In the genomic region with DNA sequence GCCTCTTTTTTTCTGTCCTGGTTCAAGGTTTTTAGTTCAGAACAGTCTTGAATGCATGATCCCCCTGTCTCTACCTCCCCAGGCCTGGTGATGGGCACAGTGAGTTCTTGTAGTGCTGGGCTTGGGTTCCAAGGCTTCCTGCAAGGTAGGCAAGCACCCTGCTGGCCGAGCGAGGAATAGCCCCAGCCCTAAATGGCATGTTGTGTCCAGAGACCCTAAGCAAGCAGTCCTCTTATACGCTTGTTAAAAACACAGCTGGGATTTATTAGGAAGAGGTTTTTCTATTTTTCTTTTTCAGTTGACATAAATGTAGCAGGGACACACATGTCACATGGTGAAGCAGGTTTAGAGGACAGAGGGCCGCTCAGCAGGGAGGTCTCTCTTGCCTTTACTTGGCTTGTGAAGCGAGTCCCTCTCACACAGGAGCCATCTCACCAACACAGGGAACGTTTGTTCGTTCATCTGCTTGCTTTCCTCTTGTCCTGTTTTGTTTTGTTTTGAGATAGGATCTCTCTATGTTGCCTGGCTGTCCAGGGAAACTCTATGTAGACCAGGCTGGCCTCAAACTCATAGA, we compare ENCODE assay signal across 9 mouse cellular contexts. TPM values are rescaled to one million over a fixed set of nuclear protein-coding genes. Genes with fewer than 3 reads are reported as not detected.
DNase-seq lines count a peak whose midpoint lies in the region; ATAC-seq lines count a peak whose summit lies in the region.
"Had no signal": no experiment of that assay in that cellular context is flagged by ENCODE, and none has a peak within 500 bp of the region (broad histone marks: within the 10 kb centered on the region; RNA-seq: fewer than 3 reads in every experiment).

No protein-coding gene starts in this region.

- ATAC-seq in hindbrain, embryonic 11.5 days (ENCODE audit: low FRiP score): no peak
- no peak for ATAC-seq in hindbrain, embryonic 16.5 days
- 0 out of 2 replicates have a peak, but pooled peaks have one; percentile 20 for ATAC-seq in embryonic facial prominence, embryonic 14.5 days (ENCODE audit: low read depth)

- no peaks in the 10 kb centered on the region for H3K27me3 ChIP-seq in hindbrain, embryonic 11.5 days (ENCODE audit: control insufficient read depth, insufficient read depth, low read length)
- no peaks in the 10 kb centered on the region for H3K27me3 ChIP-seq in hindbrain, embryonic 16.5 days (replicated peaks; ENCODE audit: control insufficient read depth, insufficient read depth, low read length)
- no peaks in the 10 kb centered on the region for H3K27me3 ChIP-seq in embryonic facial prominence, embryonic 14.5 days (replicated peaks; ENCODE audit: control insufficient read depth, insufficient read depth, low read length)
- H3K27me3 ChIP-seq: neural tube, embryonic 12.5 days had no signal

- no peak overlapping the region for H3K4me3 ChIP-seq in hindbrain, embryonic 11.5 days (ENCODE audit: low read depth, low read length)
- no peak overlapping the region for H3K4me3 ChIP-seq in hindbrain, embryonic 16.5 days (ENCODE audit: low read length)
- H3K4me3 ChIP-seq in embryonic facial prominence, embryonic 14.5 days (ENCODE audit: low read depth, low read length): no peak overlapping the region
- H3K4me3 ChIP-seq: neural tube, embryonic 12.5 days had no signal

- no peaks in the 10 kb centered on the region for H3K4me1 ChIP-seq in hindbrain, embryonic 11.5 days (replicated peaks; ENCODE audit: control insufficient read depth, insufficient read depth, low read length)
- no peaks in the 10 kb centered on the region for H3K4me1 ChIP-seq in hindbrain, embryonic 16.5 days (ENCODE audit: control insufficient read depth, insufficient read depth, low read depth, low read length)
- H3K4me1 ChIP-seq in embryonic facial prominence, embryonic 14.5 days (ENCODE audit: control insufficient read depth, insufficient read depth, low read length): no peaks in the 10 kb centered on the region

- H3K9me3 ChIP-seq in hindbrain, embryonic 11.5 days (ENCODE audit: control insufficient read depth, low read length): no peaks in the 10 kb centered on the region
- no peaks in the 10 kb centered on the region for H3K9me3 ChIP-seq in hindbrain, embryonic 16.5 days (ENCODE audit: control insufficient read depth, low read length)
- H3K9me3 ChIP-seq in embryonic facial prominence, embryonic 14.5 days (ENCODE audit: control insufficient read depth, low read length): no peaks in the 10 kb centered on the region
- H3K9me3 ChIP-seq: neural tube, embryonic 12.5 days had no signal

- peak; percentile 59 for DNase-seq in hindbrain, embryonic 11.5 days (ENCODE audit: low spot score)
- DNase-seq in thymus, postnatal 4 days: peak; percentile 59
- DNase-seq in thymus, postnatal 10 days (ENCODE audit: low spot score in 2 of 2): no peak
- no peak for DNase-seq in embryonic facial prominence, embryonic 14.5 days (ENCODE audit: low spot score)
- DNase-seq in layer of hippocampus, adult 9-10 months (ENCODE audit: low spot score): no peak
- DNase-seq in adrenal gland, postnatal 10 days: no peak
- DNase-seq in lung, postnatal 36 days: no peak

- H3K36me3 ChIP-seq in hindbrain, embryonic 11.5 days (ENCODE audit: control insufficient read depth, insufficient read depth, low read length): no peaks in the 10 kb centered on the region
- peaks cover 13% of the 10 kb centered on the region for H3K36me3 ChIP-seq in hindbrain, embryonic 16.5 days (ENCODE audit: control insufficient read depth, insufficient read depth, low read length)
- no peaks in the 10 kb centered on the region for H3K36me3 ChIP-seq in embryonic facial prominence, embryonic 14.5 days (ENCODE audit: control insufficient read depth, insufficient read depth, low read length)

- H3K9ac ChIP-seq in hindbrain, embryonic 11.5 days (ENCODE audit: low read depth, low read length): no peak overlapping the region
- H3K9ac ChIP-seq in hindbrain, embryonic 16.5 days (ENCODE audit: low read depth, low read length): no peak overlapping the region
- H3K9ac ChIP-seq in embryonic facial prominence, embryonic 14.5 days (ENCODE audit: low read depth, low read length): no peak overlapping the region
- H3K9ac ChIP-seq: neural tube, embryonic 12.5 days had no signal

- WGBS in hindbrain, embryonic 11.5 days: 37% methylated on average over 7 of the region's 7 CpGs
- 35% methylated on average over 7 of the region's 7 CpGs for whole genome bisulfite sequencing in hindbrain, embryonic 16.5 days
- 33% methylated on average over 7 of the region's 7 CpGs for WGBS in embryonic facial prominence, embryonic 14.5 days

- H3K4me2 ChIP-seq in hindbrain, embryonic 11.5 days (replicated peaks; ENCODE audit: low read depth, low read length): no peak overlapping the region
- no peak overlapping the region for H3K4me2 ChIP-seq in hindbrain, embryonic 16.5 days (ENCODE audit: low read length)
- no peak overlapping the region for H3K4me2 ChIP-seq in embryonic facial prominence, embryonic 14.5 days (ENCODE audit: low read depth, low read length)
- H3K4me2 ChIP-seq: neural tube, embryonic 12.5 days had no signal

- no peak overlapping the region for H3K27ac ChIP-seq in hindbrain, embryonic 11.5 days (ENCODE audit: low read depth, low read length)
- H3K27ac ChIP-seq in hindbrain, embryonic 16.5 days (ENCODE audit: low read depth, low read length): no peak overlapping the region
- H3K27ac ChIP-seq in embryonic facial prominence, embryonic 14.5 days (replicated peaks; ENCODE audit: low read depth, low read length): no peak overlapping the region
- H3K27ac ChIP-seq: neural tube, embryonic 12.5 days had no signal

RNA-seq across cellular contexts. Expression of a gene that starts 25.5 kb away (rescaled TPM):
- polyA plus RNA-seq in hindbrain, embryonic 11.5 days (2014; fragmentation: Nextera tagmentation; extraction: Ambion mirVana): 23.6 and 23.7 TPM in 2 replicates
- polyA plus RNA-seq in hindbrain, embryonic 16.5 days (2015; fragmentation: Nextera tagmentation; extraction: Ambion mirVana): 71.5 and 72.0 TPM in 2 replicates
- polyA plus RNA-seq in embryonic facial prominence, embryonic 14.5 days (2014; fragmentation: Nextera tagmentation; extraction: Ambion mirVana): 43.0 and 49.6 TPM in 2 replicates
- 10 to 100 TPM; 39.4 to 45.8 TPM for total RNA-seq in adrenal gland, postnatal 10 days (2021)

RNA-seq across cellular contexts. Expression of a gene that starts 34.5 kb away (rescaled TPM):
- 0.59 and 0.73 TPM in 2 replicates for polyA plus RNA-seq in hindbrain, embryonic 11.5 days (2014; fragmentation: Nextera tagmentation; extraction: Ambion mirVana)
- polyA plus RNA-seq in hindbrain, embryonic 16.5 days (2015; fragmentation: Nextera tagmentation; extraction: Ambion mirVana): 5.5 and 5.7 TPM in 2 replicates
- polyA plus RNA-seq in embryonic facial prominence, embryonic 14.5 days (2014; fragmentation: Nextera tagmentation; extraction: Ambion mirVana): 0.96 and 1.3 TPM in 2 replicates
- 1 to 10 TPM; 1.4 to 1.7 TPM for total RNA-seq in adrenal gland, postnatal 10 days (2021)

RNA-seq across cellular contexts. Expression of a gene that starts 48.2 kb away (rescaled TPM):
- polyA plus RNA-seq in hindbrain, embryonic 11.5 days (2014; fragmentation: Nextera tagmentation; extraction: Ambion mirVana): 5.2 and 5.7 TPM in 2 replicates
- polyA plus RNA-seq in hindbrain, embryonic 16.5 days (2015; fragmentation: Nextera tagmentation; extraction: Ambion mirVana): 47.7 and 50.5 TPM in 2 replicates
- 6.2 and 6.9 TPM in 2 replicates for polyA plus RNA-seq in embryonic facial prominence, embryonic 14.5 days (2014; fragmentation: Nextera tagmentation; extraction: Ambion mirVana)
- 10 to 100 TPM; 22.7 to 31.5 TPM for total RNA-seq in adrenal gland, postnatal 10 days (2021)

RNA-seq across cellular contexts. Expression of a gene that starts 51.4 kb away (rescaled TPM):
- polyA plus RNA-seq in hindbrain, embryonic 11.5 days (2014; fragmentation: Nextera tagmentation; extraction: Ambion mirVana): 45.3 and 50.6 TPM in 2 replicates
- 52.6 and 52.8 TPM in 2 replicates for polyA plus RNA-seq in hindbrain, embryonic 16.5 days (2015; fragmentation: Nextera tagmentation; extraction: Ambion mirVana)
- 26.3 and 35.5 TPM in 2 replicates for polyA plus RNA-seq in embryonic facial prominence, embryonic 14.5 days (2014; fragmentation: Nextera tagmentation; extraction: Ambion mirVana)
- total RNA-seq in adrenal gland, postnatal 10 days (2021): 10 to 100 TPM; 45.4 to 48.1 TPM

Comparison
In these comparisons a context has a peak if more than half of its experiments do, and no peak if none do; other contexts are left out.
1. DNase-seq: peak in hindbrain, embryonic 11.5 days (single experiment) and thymus, postnatal 4 days (single experiment); none in thymus, postnatal 10 days (0 of 2), embryonic facial prominence, embryonic 14.5 days (single experiment), layer of hippocampus, adult 9-10 months (single experiment), adrenal gland, postnatal 10 days (single experiment) and lung, postnatal 36 days (single experiment).